Mouse (Mus musculus) thymus, adult 2 months (tissue): ENCODE results near the gene Nefh.

Experiments used
- CTCF ChIP-seq: fragments of 200-500 bp; IDR thresholded peaks from 2 replicates; pipeline ENCODE4 v1.5.1; 2012; ENCODE audit warnings: mild to moderate bottlenecking, control low read depth, low read length, moderate library complexity, borderline replicate concordance; ENCODE audit not compliant: control insufficient read depth, poor library complexity, insufficient read depth; ENCODE audit errors: extremely low read depth
- POLR2A ChIP-seq: fragments of 200-500 bp; IDR thresholded peaks from 2 replicates; pipeline ENCODE4 v1.6.1; 2012; ENCODE audit warnings: mild to moderate bottlenecking, low read length, control low read depth, moderate library complexity; ENCODE audit not compliant: control insufficient read depth, poor library complexity, insufficient read depth; ENCODE audit errors: extremely low read depth

DNA sequence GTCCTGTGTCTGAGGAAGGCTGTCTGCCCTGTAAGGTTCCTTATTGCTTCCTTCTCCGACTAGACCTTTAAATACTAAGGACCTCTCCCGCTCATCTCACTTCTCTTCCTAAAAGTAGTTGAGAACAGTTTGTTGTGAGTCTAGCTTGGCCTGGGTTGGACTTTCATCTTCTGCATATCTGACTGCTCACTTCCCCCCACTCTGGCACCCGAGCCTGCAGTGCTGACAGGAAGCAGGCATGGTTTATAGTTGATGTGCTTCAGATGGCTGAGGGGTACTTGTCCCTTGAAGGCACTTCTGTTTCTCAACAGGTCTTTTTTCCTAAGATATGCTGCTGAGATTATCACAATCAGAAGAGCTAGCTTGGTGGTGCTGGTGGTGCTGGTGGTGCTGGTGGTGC, 41.3 kb upstream of the Nefh start:
- TF ChIP-seq CTCF (no peak), POLR2A (no peak)
